Mouse (Mus musculus) hindbrain, postnatal 0 days (tissue): ENCODE results near the gene Psmd14. TPM values are rescaled to one million over a fixed set of nuclear protein-coding genes. Genes with fewer than 3 reads are reported as not detected.

Experiments used
- ATAC-seq: fragments of 200-750 bp; cut with Nextera tagmentation; 2 replicates; pipeline ENCODE4 v1.8.0; 2017; ENCODE audit warnings: mild to moderate bottlenecking, moderate TSS enrichment, moderate library complexity
- DNase-seq: peaks from one replicate; pipeline ENCODE4 v3.0.0-alpha.2; 2015; ENCODE audit warnings: low spot score
- H3K27ac ChIP-seq: fragments of 300-500 bp; sonication (generic); 2 replicates; pipeline ENCODE4 v1.5.1; 2014; ENCODE audit warnings: mild to moderate bottlenecking
- H3K27me3 ChIP-seq: fragments of 300-500 bp; sonication (generic); 2 replicates; pipeline ENCODE4 v1.6.1; 2014; ENCODE audit warnings: low read length, mixed read lengths; ENCODE audit not compliant: insufficient read depth
- H3K36me3 ChIP-seq: fragments of 300-500 bp; sonication (generic); 2 replicates; pipeline ENCODE4 v1.6.1; 2014; ENCODE audit warnings: low read length, mixed read lengths; ENCODE audit not compliant: insufficient read depth
- H3K4me1 ChIP-seq: fragments of 300-500 bp; sonication (generic); 2 replicates; pipeline ENCODE4 v1.6.1; 2014; ENCODE audit warnings: antibody characterized with exemption, low read length, mixed read lengths; ENCODE audit not compliant: insufficient read depth
- H3K4me2 ChIP-seq: fragments of 300-500 bp; sonication (generic); 2 replicates; pipeline ENCODE4 v1.6.1; 2014; ENCODE audit warnings: low read depth, mild to moderate bottlenecking, low read length, moderate library complexity, mixed read lengths
- H3K4me3 ChIP-seq: fragments of 300-500 bp; sonication (generic); 2 replicates; pipeline ENCODE4 v1.5.1; 2014; ENCODE audit warnings: low read length
- H3K9ac ChIP-seq: fragments of 300-500 bp; sonication (generic); replicated peaks from 2 replicates; pipeline ENCODE4 v1.6.1; 2014; ENCODE audit warnings: mild to moderate bottlenecking, low read length, moderate library complexity, mixed read lengths
- H3K9me3 ChIP-seq: fragments of 300-500 bp; sonication (generic); 2 replicates; pipeline ENCODE4 v1.6.1; 2016; ENCODE audit warnings: low read length, mixed read lengths
- CTCF ChIP-seq: IDR thresholded peaks from 2 replicates; pipeline ENCODE4 v1.5.1; 2016; ENCODE audit warnings: antibody characterized with exemption, control low read depth, low read depth
- WGBS: fragments of 180-500 bp; shearing (Covaris S2); extraction: QIAGEN DNeasy Blood & Tissue Kit; methylation state at CpG from one replicate; pipeline ENCODE4 v1.1.7; 2014; 5-methylcytosine and 5-hydroxymethylcytosine counted together
- polyA plus RNA-seq: library from polyadenylated mRNA; unstranded; fragments of >200 nt; fragmentation: Nextera tagmentation; extraction: Ambion mirVana; gene quantifications from 2 replicates; pipeline ENCODE4 v1.2.1, GENCODE M21; 2015
- total RNA-seq: library from RNA; depleted of rRNA; stranded (reverse); fragments of >200 nt; gene quantifications from 2 replicates; pipeline ENCODE4 v1.2.3, GENCODE M21; 2014

Gene Psmd14
- total and polyA plus RNA-seq, 2 experiments from 2014 or later, result 93.1 to 200 TPM

DNA sequence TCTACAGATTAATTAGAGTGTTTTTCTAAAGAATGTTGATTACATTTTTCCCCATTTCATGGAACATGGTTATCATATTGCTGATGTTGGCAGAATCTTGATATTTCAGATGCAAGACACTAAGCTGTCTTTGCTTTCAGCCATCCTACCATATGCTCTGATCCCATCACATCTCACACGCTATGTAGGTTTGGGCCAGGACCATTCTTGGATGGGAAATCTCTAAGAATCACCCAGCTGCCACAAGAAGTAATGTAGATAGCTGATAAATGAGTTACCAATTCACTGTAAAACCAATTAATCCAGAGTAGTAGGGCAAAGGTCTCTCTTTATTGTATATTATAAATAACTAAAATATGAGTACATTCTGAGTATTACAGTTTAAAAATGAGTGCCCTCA, 86.6 kb downstream of the Psmd14 start:
- Histone ChIP-seq H3K4me1 (no peaks in the 10 kb centered on the region), H3K4me2 (no peak overlapping the region), H3K9me3 (no peaks in the 10 kb centered on the region), H3K27ac (no peak overlapping the region), H3K9ac (no peak overlapping the region), H3K4me3 (no peak overlapping the region), H3K36me3 (no peaks in the 10 kb centered on the region), H3K27me3 (peaks cover 10% of the 10 kb centered on the region; the same call in 1 of the 2 replicates)
- 98% methylated on average over 1 of the region's 1 CpGs for WGBS
- no peak for ATAC-seq
- no peak for TF ChIP-seq CTCF
- DNase-seq, result no peak

DNA sequence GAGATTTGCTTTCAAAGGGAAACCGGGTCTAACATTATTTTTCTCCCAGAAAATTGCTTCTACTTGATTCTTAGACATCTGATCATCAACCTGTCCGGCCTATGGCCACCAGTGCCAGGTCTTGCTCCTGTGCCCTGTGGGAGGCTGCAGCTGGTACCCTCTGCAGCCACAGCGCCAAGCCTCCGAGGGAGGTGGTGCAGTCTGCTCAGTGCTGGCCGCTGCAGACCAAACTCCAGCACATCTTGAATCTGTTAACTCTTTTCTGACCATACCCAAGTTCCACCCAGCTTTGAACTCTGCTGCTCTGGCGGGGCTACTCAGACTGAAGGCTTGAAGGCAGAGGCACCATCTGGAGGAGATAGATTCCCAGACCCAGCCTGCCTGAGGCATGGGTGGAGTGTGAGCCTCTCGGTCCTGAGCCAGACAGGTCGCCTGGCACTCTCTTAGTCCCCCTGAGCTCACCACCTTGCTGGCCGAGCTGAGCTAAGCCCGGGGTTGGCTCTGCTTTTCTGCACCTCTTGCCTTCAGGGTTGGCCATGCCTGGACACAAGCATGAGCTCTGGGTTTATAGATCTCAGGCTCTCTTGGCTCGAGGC, 91.3 kb downstream of the Psmd14 start, which contains the start of gene Tbr1:
Gene Tbr1, plus strand, starts transcription at position 275 of the 596 bp plus-strand sequence.
- ATAC-seq, result peak; percentile 54; the same call in 1 of the 2 replicates
- DNase-seq, result no peak
- Histone ChIP-seq H3K36me3 (no peaks in the 10 kb centered on the region), H3K27me3 (peaks cover 35% of the 10 kb centered on the region), H3K27ac (no peak within 1 kb of the TSS), H3K4me2 (peak within 1 kb of the TSS; percentile 28), H3K4me3 (peak within 1 kb of the TSS; percentile 16), H3K9me3 (no peaks in the 10 kb centered on the region), H3K9ac (no peak within 1 kb of the TSS), H3K4me1 (no peaks in the 10 kb centered on the region)
- WGBS, result 17% methylated on average over 11 of the region's 11 CpGs
- TF ChIP-seq CTCF, result no peak

DNA sequence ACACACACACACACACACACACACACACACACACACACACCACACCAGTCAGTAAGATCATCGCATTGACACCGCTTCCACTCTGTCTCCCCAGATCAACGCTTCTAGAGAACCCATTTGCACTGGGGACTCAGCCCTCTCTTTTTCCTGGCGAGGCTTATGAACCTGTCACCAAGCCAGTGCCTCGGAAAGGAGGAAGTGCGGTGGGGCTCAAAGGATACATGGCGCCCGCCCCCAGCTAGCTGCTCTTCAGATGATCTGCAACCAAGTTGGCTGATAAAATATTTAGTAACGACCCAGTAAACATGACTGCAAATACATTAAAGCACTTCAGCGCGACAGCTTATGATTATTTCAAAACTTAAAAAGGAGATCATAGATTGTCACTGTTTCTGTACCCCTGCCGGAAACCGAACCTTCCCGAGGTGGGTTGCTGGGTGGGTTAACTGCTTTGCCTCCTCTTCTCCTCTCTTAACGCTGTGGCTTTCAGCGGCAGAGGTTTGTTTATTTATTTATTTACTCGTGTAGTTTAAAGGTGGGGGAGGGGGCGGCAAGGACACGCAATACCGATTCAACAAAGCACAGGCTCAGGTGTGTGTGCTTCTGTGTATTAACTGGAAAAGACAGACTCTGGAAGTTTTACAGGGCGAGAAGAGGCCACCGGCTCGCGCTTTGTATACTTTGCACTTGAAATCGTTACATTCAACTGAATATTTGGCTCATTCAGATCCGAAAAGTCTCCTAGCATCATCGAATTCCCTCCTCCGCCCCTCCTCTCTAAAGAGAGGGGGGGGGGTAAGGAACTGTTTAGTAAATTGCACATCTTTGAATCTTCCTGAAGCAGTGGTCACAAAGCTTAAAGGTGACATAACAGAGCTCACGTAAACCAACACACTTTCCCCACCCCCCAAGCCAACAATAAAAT, 92.2 kb downstream of the Psmd14 start:
- TF ChIP-seq CTCF, result no peak
- no peaks in the 10 kb centered on the region for H3K36me3 ChIP-seq
- WGBS, result 2% methylated on average over 29 of the region's 29 CpGs
- DNase-seq, result no peak
- H3K4me1 ChIP-seq, result no peaks in the 10 kb centered on the region
- H3K4me3 ChIP-seq, result peak overlapping the region; percentile 16
- no peak overlapping the region for H3K9ac ChIP-seq
- no peak overlapping the region for H3K27ac ChIP-seq
- H3K9me3 ChIP-seq, result no peaks in the 10 kb centered on the region
- no peak for ATAC-seq
- peaks cover 43% of the 10 kb centered on the region for H3K27me3 ChIP-seq
- H3K4me2 ChIP-seq, result peak overlapping the region; percentile 28; the same call in 1 of the 2 replicates

DNA sequence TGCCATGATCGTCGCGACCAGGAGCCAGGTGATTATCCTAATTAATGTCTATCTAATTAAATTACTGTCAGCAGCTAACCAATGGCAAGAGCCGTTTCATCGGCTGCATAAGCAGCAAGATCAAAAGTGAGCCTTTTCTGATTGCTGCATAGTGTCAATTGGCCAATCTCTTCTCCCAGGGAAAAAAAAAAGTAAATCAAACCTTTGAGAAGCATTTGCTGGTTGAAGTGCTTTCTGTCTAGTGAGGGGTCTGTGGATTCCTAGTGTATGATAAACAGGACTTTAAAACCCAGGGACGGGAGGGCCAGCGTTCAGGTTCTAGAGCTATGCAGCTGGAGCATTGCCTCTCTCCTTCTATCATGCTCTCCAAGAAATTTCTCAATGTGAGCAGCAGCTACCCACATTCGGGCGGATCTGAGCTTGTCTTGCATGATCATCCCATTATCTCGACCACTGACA, 92.9 kb downstream of the Psmd14 start:
- Histone ChIP-seq H3K9me3 (no peaks in the 10 kb centered on the region), H3K4me1 (no peaks in the 10 kb centered on the region), H3K27ac (no peak overlapping the region), H3K27me3 (peaks cover 49% of the 10 kb centered on the region), H3K4me3 (peak overlapping the region; percentile 25; the same call in 1 of the 2 replicates), H3K4me2 (peak overlapping the region; percentile 28; the same call in 1 of the 2 replicates), H3K9ac (no peak overlapping the region), H3K36me3 (no peaks in the 10 kb centered on the region)
- TF ChIP-seq CTCF, result no peak
- no peak; the same call in 1 of the 2 replicates for ATAC-seq
- DNase-seq, result no peak
- WGBS, result 1% methylated on average over 10 of the region's 10 CpGs

DNA sequence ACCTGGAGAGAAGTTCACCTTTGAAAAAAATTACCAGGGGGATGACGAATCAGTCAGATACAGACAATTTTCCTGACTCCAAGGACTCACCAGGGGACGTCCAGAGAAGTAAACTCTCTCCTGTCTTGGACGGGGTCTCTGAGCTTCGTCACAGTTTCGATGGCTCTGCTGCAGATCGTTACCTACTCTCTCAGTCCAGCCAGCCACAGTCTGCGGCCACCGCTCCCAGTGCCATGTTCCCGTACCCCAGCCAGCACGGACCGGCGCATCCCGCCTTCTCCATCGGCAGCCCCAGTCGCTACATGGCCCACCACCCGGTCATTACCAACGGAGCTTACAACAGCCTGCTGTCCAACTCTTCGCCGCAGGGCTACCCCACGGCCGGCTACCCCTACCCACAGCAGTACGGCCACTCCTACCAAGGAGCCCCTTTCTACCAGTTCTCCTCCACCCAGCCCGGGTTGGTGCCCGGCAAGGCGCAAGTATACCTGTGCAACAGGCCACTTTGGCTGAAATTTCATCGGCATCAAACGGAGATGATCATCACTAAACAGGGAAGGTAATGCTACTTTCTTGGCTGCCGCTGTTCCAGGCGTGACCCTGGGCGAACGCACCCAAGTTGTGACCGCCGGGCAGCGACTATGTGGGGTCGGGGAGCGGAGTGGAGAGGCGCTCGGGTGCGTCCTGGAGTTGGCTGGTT, 93.5 kb downstream of the Psmd14 start:
- WGBS, result 2% methylated on average over 39 of the region's 39 CpGs
- H3K4me2 ChIP-seq, result peak overlapping the region; percentile 17; the same call in 1 of the 2 replicates
- no peaks in the 10 kb centered on the region for H3K9me3 ChIP-seq
- H3K27ac ChIP-seq, result no peak overlapping the region
- no peak for DNase-seq
- H3K36me3 ChIP-seq, result no peaks in the 10 kb centered on the region
- H3K27me3 ChIP-seq, result peaks cover 55% of the 10 kb centered on the region
- peak; percentile 22; the same call in 1 of the 2 replicates for ATAC-seq
- H3K4me3 ChIP-seq, result peak overlapping the region; percentile 25
- H3K9ac ChIP-seq, result no peak overlapping the region
- H3K4me1 ChIP-seq, result no peaks in the 10 kb centered on the region
- TF ChIP-seq CTCF, result no peak
